Mouse (Mus musculus) myocyte (in vitro differentiated cells): ENCODE measurements around the gene Ube2q1. TPM values are rescaled to one million over a fixed set of nuclear protein-coding genes. Genes with fewer than 3 reads are reported as not detected.

Source experiments
- H3K27me3 ChIP-seq: one replicate; pipeline ENCODE4 v1.6.1; 2011; ENCODE audit not compliant: control insufficient read depth, insufficient read depth, insufficient read length
- H3K36me3 ChIP-seq: one replicate; pipeline ENCODE4 v1.6.1; 2011; ENCODE audit not compliant: control insufficient read depth, insufficient read depth
- H3K4me2 ChIP-seq: one replicate; pipeline ENCODE4 v1.6.1; 2011; ENCODE audit warnings: low read depth, control low read depth
- H3K4me3 ChIP-seq: one replicate; pipeline ENCODE4 v1.5.1; 2011; ENCODE audit warnings: mild to moderate bottlenecking, control low read depth, moderate library complexity
- H3K79me2 ChIP-seq: one replicate; pipeline ENCODE4 v1.6.1; 2011; ENCODE audit not compliant: control insufficient read depth, insufficient read depth
- H3ac ChIP-seq: one replicate; pipeline ENCODE4 v1.6.1; 2011; ENCODE audit not compliant: control insufficient read depth, insufficient read length
- CEBPB ChIP-seq: IDR thresholded peaks from 2 replicates; pipeline ENCODE4 v1.6.1; 2011; ENCODE audit warnings: mild to moderate bottlenecking, moderate library complexity; ENCODE audit not compliant: poor library complexity, insufficient read depth, severe bottlenecking
- E2F4 ChIP-seq: IDR thresholded peaks from one replicate; pipeline ENCODE4 v1.6.1; 2011; ENCODE audit warnings: mild to moderate bottlenecking, control low read depth, moderate library complexity; ENCODE audit not compliant: insufficient read depth
- MAX ChIP-seq: IDR thresholded peaks from one replicate; pipeline ENCODE4 v1.6.1; 2011; ENCODE audit warnings: low read depth, mild to moderate bottlenecking, control low read depth
- MYOD1 ChIP-seq, 3 experiments: IDR thresholded peaks; one replicate each; pipeline ENCODE4 v1.6.1; 2011; ENCODE audit warnings: control low read depth in 2 of 3, low read depth in 2 of 3, mild to moderate bottlenecking in 2 of 3, moderate library complexity in 1 of 3; ENCODE audit not compliant: insufficient read length in 2 of 3, control insufficient read depth in 1 of 3
- MYOG ChIP-seq, 3 experiments: IDR thresholded peaks; one replicate each; pipeline ENCODE4 v1.6.1; 2011; ENCODE audit warnings: control low read depth in 2 of 3, low read depth in 2 of 3, mild to moderate bottlenecking in 2 of 3; ENCODE audit not compliant: insufficient read length in 2 of 3, control insufficient read depth in 1 of 3, insufficient read depth in 1 of 3
- POLR2A ChIP-seq: IDR thresholded peaks from one replicate; pipeline ENCODE4 v1.6.1; 2011; ENCODE audit warnings: low read depth, mild to moderate bottlenecking, control low read depth, moderate library complexity; ENCODE audit not compliant: insufficient read length
- POLR2AphosphoS2 ChIP-seq: IDR thresholded peaks from one replicate; pipeline ENCODE4 v1.6.1; 2011; ENCODE audit warnings: low read depth, control low read depth; ENCODE audit not compliant: insufficient read length
- REST ChIP-seq: IDR thresholded peaks from one replicate; pipeline ENCODE4 v1.6.1; 2011; ENCODE audit warnings: mild to moderate bottlenecking, control low read depth, moderate library complexity; ENCODE audit not compliant: insufficient read depth, insufficient read length
- SRF ChIP-seq: IDR thresholded peaks from one replicate; pipeline ENCODE4 v1.6.1; 2011; ENCODE audit warnings: low read depth; ENCODE audit not compliant: control insufficient read depth, insufficient read length
- TCF12 ChIP-seq: IDR thresholded peaks from one replicate; pipeline ENCODE4 v1.6.1; 2011; ENCODE audit warnings: mild to moderate bottlenecking, control low read depth; ENCODE audit not compliant: poor library complexity, insufficient read depth, severe bottlenecking
- TCF3 ChIP-seq: IDR thresholded peaks from one replicate; pipeline ENCODE4 v1.6.1; 2011; ENCODE audit warnings: low read depth, control low read depth; ENCODE audit not compliant: insufficient read length
- USF1 ChIP-seq: IDR thresholded peaks from one replicate; pipeline ENCODE4 v1.6.1; 2011; ENCODE audit warnings: low read depth, mild to moderate bottlenecking, control low read depth, moderate library complexity
- polyA plus RNA-seq: library from polyadenylated mRNA; unstranded; fragments of >200 nt; fragmentation: generic; extraction: Trizol; gene quantifications from one replicate; pipeline ENCODE4 v1.2.1, GENCODE M21; 2012; ENCODE audit warnings: missing spikeins

The Ube2q1 gene
- polyA plus RNA-seq, 1 experiment, result 39.8 TPM

- Histone ChIP-seq H3ac (no peak overlapping the region), H3K36me3 (no peaks in the 10 kb centered on the region), H3K4me2 (no peak overlapping the region), H3K79me2 (no peaks in the 10 kb centered on the region), H3K4me3 (no peak overlapping the region), H3K27me3 (peaks cover 34% of the 10 kb centered on the region)
- no peak for TF ChIP-seq MYOD1 (IDR thresholded peaks at IDR 0.05; ENCODE audit: control insufficient read depth in 1 of 3, insufficient read length in 2 of 3, low read depth in 2 of 3)
- no peak for TF ChIP-seq TCF3
- no peak for TF ChIP-seq E2F4
- no peak for TF ChIP-seq POLR2A
- no peak for TF ChIP-seq USF1
- no peak for TF ChIP-seq MYOG (IDR thresholded peaks at IDR 0.05; ENCODE audit: control insufficient read depth in 1 of 3, insufficient read depth in 1 of 3, insufficient read length in 2 of 3, low read depth in 2 of 3)
These were observed 37.4 kb downstream of the Ube2q1 start for GRCm38 (mm10) chr3:89810841-89811240.

GRCm38 (mm10) chr3:89812166-89812565 is 38.8 kb downstream of the Ube2q1 start:
- Histone ChIP-seq H3K4me2 (no peak overlapping the region), H3K27me3 (peaks cover 46% of the 10 kb centered on the region), H3K36me3 (no peaks in the 10 kb centered on the region), H3ac (no peak overlapping the region), H3K4me3 (no peak overlapping the region), H3K79me2 (no peaks in the 10 kb centered on the region)
- TF ChIP-seq CEBPB (no peak), POLR2AphosphoS2 (no peak), E2F4 (no peak), SRF (no peak), MYOG (IDR thresholded peaks at IDR 0.05; ENCODE audit: control insufficient read depth in 1 of 3, insufficient read depth in 1 of 3, insufficient read length in 2 of 3, low read depth in 2 of 3) (no peak), POLR2A (no peak), MAX (no peak), TCF12 (no peak), MYOD1 (IDR thresholded peaks at IDR 0.05; ENCODE audit: control insufficient read depth in 1 of 3, insufficient read length in 2 of 3, low read depth in 2 of 3) (no peak), USF1 (no peak), TCF3 (no peak), REST (no peak)

GRCm38 (mm10) chr3:89814051-89814450 is 40.6 kb downstream of the Ube2q1 start:
- H3K4me3 ChIP-seq, result no peak overlapping the region
- TF ChIP-seq TCF12 (no peak), SRF (no peak), USF1 (no peak), MAX (no peak), MYOG (IDR thresholded peaks at IDR 0.05; ENCODE audit: control insufficient read depth in 1 of 3, insufficient read depth in 1 of 3, insufficient read length in 2 of 3, low read depth in 2 of 3) (no peak), MYOD1 (IDR thresholded peaks at IDR 0.05; ENCODE audit: control insufficient read depth in 1 of 3, insufficient read length in 2 of 3, low read depth in 2 of 3) (no peak), POLR2A (no peak), CEBPB (no peak), E2F4 (no peak), TCF3 (no peak), POLR2AphosphoS2 (no peak), REST (no peak)
- H3K79me2 ChIP-seq, result no peaks in the 10 kb centered on the region
- H3K4me2 ChIP-seq, result no peak overlapping the region
- H3K27me3 ChIP-seq, result peaks cover 59% of the 10 kb centered on the region
- H3ac ChIP-seq, result no peak overlapping the region
- H3K36me3 ChIP-seq, result no peaks in the 10 kb centered on the region

- no peak overlapping the region for H3K4me3 ChIP-seq
- H3K27me3 ChIP-seq, result peaks cover 84% of the 10 kb centered on the region
- H3K79me2 ChIP-seq, result no peaks in the 10 kb centered on the region
- no peak overlapping the region for H3K4me2 ChIP-seq
- no peak overlapping the region for H3ac ChIP-seq
- TF ChIP-seq CEBPB, result no peak
- no peak for TF ChIP-seq TCF3
- no peak for TF ChIP-seq POLR2A
- TF ChIP-seq MYOG (IDR thresholded peaks at IDR 0.05; ENCODE audit: control insufficient read depth in 1 of 3, insufficient read depth in 1 of 3, insufficient read length in 2 of 3, low read depth in 2 of 3), result no peak
- TF ChIP-seq POLR2AphosphoS2, result no peak
- no peak for TF ChIP-seq MYOD1 (IDR thresholded peaks at IDR 0.05; ENCODE audit: control insufficient read depth in 1 of 3, insufficient read length in 2 of 3, low read depth in 2 of 3)
- TF ChIP-seq REST, result no peak
- no peak for TF ChIP-seq TCF12
- no peak for TF ChIP-seq E2F4
- TF ChIP-seq MAX, result no peak
- TF ChIP-seq SRF, result no peak
- TF ChIP-seq USF1, result no peak
- H3K36me3 ChIP-seq, result no peaks in the 10 kb centered on the region
These were observed 43.6 kb downstream of the Ube2q1 start for GRCm38 (mm10) chr3:89817056-89817455.

GRCm38 (mm10) chr3:89818605-89819004 is 45.2 kb downstream of the Ube2q1 start:
- Histone ChIP-seq H3ac (no peak overlapping the region), H3K27me3 (peaks cover 82% of the 10 kb centered on the region), H3K4me2 (no peak overlapping the region), H3K36me3 (no peaks in the 10 kb centered on the region), H3K4me3 (no peak overlapping the region), H3K79me2 (no peaks in the 10 kb centered on the region)
- TF ChIP-seq REST (no peak), MYOD1 (IDR thresholded peaks at IDR 0.05; ENCODE audit: control insufficient read depth in 1 of 3, insufficient read length in 2 of 3, low read depth in 2 of 3) (no peak), SRF (no peak), MYOG (IDR thresholded peaks at IDR 0.05; ENCODE audit: control insufficient read depth in 1 of 3, insufficient read depth in 1 of 3, insufficient read length in 2 of 3, low read depth in 2 of 3) (no peak)
